Mouse (Mus musculus): ENCODE measurements around the gene Prss57. TPM values are rescaled to one million over a fixed set of nuclear protein-coding genes. Genes with fewer than 3 reads are reported as not detected.

Gene Prss57
- polyA plus RNA-seq (2015; fragmentation: Nextera tagmentation; extraction: Ambion mirVana): 7.0 and 7.1 TPM in 2 replicates

DNA sequence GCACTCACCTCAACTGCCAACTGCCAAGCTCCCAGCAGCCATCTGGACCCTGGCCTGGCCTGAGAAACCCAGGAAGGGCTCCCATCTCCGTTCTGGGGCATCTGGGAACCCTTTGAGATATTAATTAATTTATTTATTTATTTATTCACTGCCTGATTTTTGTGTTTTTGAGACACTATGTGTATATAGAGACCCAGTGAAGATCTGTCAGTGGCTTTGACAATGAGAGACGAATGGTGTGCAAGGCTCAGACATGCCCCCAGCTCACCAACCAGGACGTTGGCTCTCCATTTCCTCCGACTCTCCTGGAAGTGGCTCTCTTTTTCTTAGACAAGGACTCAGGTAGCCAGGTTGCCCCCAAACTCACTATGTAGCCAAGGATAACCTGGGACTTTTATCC lies at the start of gene Prss57:
TSS of gene Prss57 (minus strand) at position 101 of the 400 bp plus-strand sequence.
- ATAC-seq (ENCODE audit: insufficient read depth): no peak
- H3K9me3 ChIP-seq (replicated peaks): no peaks in the 10 kb centered on the region
- no peak within 1 kb of the TSS for H3K4me3 ChIP-seq (replicated peaks)
- 47% methylated on average over 4 of the region's 4 CpGs for WGBS (ENCODE audit: insufficient replicate concordance)
- peaks cover 28% of the 10 kb centered on the region for H3K4me1 ChIP-seq (replicated peaks)
- no peak within 1 kb of the TSS for H3K9ac ChIP-seq
- H3K27ac ChIP-seq (replicated peaks): no peak within 1 kb of the TSS
- H3K4me2 ChIP-seq: no peak within 1 kb of the TSS
- H3K27me3 ChIP-seq: peaks cover 23% of the 10 kb centered on the region
- no peaks in the 10 kb centered on the region for H3K36me3 ChIP-seq (replicated peaks)

- H3K9ac ChIP-seq: no peak overlapping the region
- peak overlapping the region; percentile 3; the same call in 1 of the 2 replicates for H3K27ac ChIP-seq (replicated peaks)
- H3K36me3 ChIP-seq (replicated peaks): no peaks in the 10 kb centered on the region
- WGBS (ENCODE audit: insufficient replicate concordance): 60% methylated on average over 3 of the region's 3 CpGs
- no peak overlapping the region for H3K4me2 ChIP-seq
- no peaks in the 10 kb centered on the region for H3K9me3 ChIP-seq (replicated peaks)
- H3K4me1 ChIP-seq (replicated peaks): peaks cover 10% of the 10 kb centered on the region; the same call in 1 of the 2 replicates
- no peak for ATAC-seq (ENCODE audit: insufficient read depth)
- no peak overlapping the region for H3K4me3 ChIP-seq (replicated peaks)
- 0 out of 2 replicates have a peak, but pooled peaks cover 6% of the 10 kb centered on the region for H3K27me3 ChIP-seq
Measured at GRCm38 (mm10) chr10:79840091-79840490, 49.3 kb upstream of the Prss57 start.

DNA sequence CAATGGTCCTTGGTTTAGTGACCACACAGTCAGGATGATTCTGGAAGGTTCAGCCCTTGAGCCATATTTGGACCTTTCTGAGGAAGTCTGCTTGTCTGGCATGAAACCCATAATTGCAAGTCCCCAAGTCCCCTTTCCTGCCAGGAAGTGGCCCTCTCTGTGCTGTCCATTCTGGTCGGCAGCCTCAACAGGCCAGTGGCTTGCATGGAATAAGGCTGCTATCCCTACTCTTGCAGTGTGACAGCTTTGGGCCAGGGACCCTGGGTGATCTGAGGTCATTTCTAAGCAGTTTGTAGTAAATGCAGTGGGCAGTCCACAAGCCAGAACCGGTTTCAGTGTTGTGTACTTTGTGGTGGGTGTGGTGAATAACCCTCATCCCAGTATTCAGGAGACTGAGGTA lies 47.4 kb upstream of the Prss57 start:
- Histone ChIP-seq H3K9ac (no peak overlapping the region), H3K36me3 (replicated peaks) (no peaks in the 10 kb centered on the region), H3K4me3 (replicated peaks) (no peak overlapping the region), H3K4me2 (no peak overlapping the region), H3K27me3 (0 out of 2 replicates have a peak, but pooled peaks cover 6% of the 10 kb centered on the region), H3K4me1 (replicated peaks) (peaks cover 10% of the 10 kb centered on the region; the same call in 1 of the 2 replicates), H3K9me3 (replicated peaks) (no peaks in the 10 kb centered on the region), H3K27ac (replicated peaks) (no peak overlapping the region)
- no peak for ATAC-seq (ENCODE audit: insufficient read depth)
- 32% methylated on average over 2 of the region's 2 CpGs for WGBS (ENCODE audit: insufficient replicate concordance)

DNA sequence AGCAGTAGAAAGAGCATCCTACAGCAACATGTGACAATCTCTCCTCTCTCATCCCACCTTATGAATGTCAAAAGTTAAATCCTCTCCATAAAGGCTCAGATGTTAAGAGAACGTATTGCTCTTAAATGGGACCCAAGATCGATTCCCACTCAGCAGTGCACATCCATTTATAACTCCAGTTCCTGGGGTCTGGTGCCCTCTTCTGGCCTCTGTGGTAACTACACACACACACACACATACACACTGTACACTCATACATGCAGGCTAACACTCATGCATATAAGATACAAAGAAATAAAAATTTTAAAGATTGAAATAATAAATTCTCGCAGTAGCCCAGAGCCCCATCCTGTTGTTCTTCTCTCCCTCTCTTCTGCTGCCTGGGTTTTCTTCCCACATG lies 46.2 kb upstream of the Prss57 start:
- Histone ChIP-seq H3K4me2 (no peak overlapping the region), H3K4me3 (replicated peaks) (no peak overlapping the region), H3K27me3 (0 out of 2 replicates have a peak, but pooled peaks cover 6% of the 10 kb centered on the region), H3K36me3 (replicated peaks) (no peaks in the 10 kb centered on the region), H3K4me1 (replicated peaks) (peaks cover 10% of the 10 kb centered on the region; the same call in 1 of the 2 replicates), H3K9ac (no peak overlapping the region), H3K9me3 (replicated peaks) (no peaks in the 10 kb centered on the region), H3K27ac (replicated peaks) (no peak overlapping the region)
- WGBS (ENCODE audit: insufficient replicate concordance): 89% methylated on average over 3 of the region's 3 CpGs
- no peak for ATAC-seq (ENCODE audit: insufficient read depth)

- H3K27me3 ChIP-seq: no peaks in the 10 kb centered on the region; the same call in 1 of the 2 replicates
- ATAC-seq (ENCODE audit: insufficient read depth): peak; percentile 35; the same call in 1 of the 2 replicates
- no peaks in the 10 kb centered on the region for H3K4me1 ChIP-seq (replicated peaks)
- no peaks in the 10 kb centered on the region for H3K36me3 ChIP-seq (replicated peaks)
- no peak overlapping the region for H3K4me2 ChIP-seq
- 23% methylated on average over 9 of the region's 9 CpGs for WGBS (ENCODE audit: insufficient replicate concordance)
- H3K9ac ChIP-seq: no peak overlapping the region
- H3K27ac ChIP-seq (replicated peaks): no peak overlapping the region
- no peaks in the 10 kb centered on the region for H3K9me3 ChIP-seq (replicated peaks)
- H3K4me3 ChIP-seq (replicated peaks): no peak overlapping the region
Measured at GRCm38 (mm10) chr10:79834769-79835398, 44.1 kb upstream of the Prss57 start.

DNA sequence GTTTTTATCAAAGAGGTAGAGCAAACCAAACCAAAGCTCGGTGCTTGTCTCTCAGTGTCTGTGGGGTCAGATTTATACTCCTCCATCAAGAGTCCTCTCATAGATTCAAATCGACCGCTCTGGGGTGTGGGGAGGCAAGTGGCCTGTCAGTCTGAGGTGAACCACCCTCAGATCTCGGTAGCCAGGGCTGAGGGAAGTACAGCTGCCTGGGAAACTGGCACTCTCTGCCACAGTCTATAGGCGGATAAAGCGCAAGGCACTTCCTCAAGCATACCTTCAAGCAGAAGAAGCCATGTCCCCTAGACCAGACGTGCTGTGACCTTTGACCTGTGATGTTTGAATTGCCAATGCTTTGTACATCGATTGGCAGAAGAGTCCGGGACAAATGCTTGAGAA lies 42.0 kb upstream of the Prss57 start:
- H3K4me2 ChIP-seq: no peak overlapping the region
- H3K4me3 ChIP-seq (replicated peaks): no peak overlapping the region
- no peak overlapping the region for H3K9ac ChIP-seq
- H3K27me3 ChIP-seq: no peaks in the 10 kb centered on the region; the same call in 1 of the 2 replicates
- H3K9me3 ChIP-seq (replicated peaks): no peaks in the 10 kb centered on the region
- H3K27ac ChIP-seq (replicated peaks): no peak overlapping the region
- no peaks in the 10 kb centered on the region for H3K36me3 ChIP-seq (replicated peaks)
- no peak for ATAC-seq (ENCODE audit: insufficient read depth)
- no peaks in the 10 kb centered on the region for H3K4me1 ChIP-seq (replicated peaks)
- WGBS (ENCODE audit: insufficient replicate concordance): 47% methylated on average over 9 of the region's 9 CpGs

GRCm38 (mm10) chr10:79832026-79832785 lies 41.4 kb upstream of the Prss57 start:
- Histone ChIP-seq H3K4me1 (replicated peaks) (no peaks in the 10 kb centered on the region), H3K9ac (no peak overlapping the region), H3K27me3 (no peaks in the 10 kb centered on the region; the same call in 1 of the 2 replicates), H3K9me3 (replicated peaks) (no peaks in the 10 kb centered on the region), H3K4me3 (replicated peaks) (no peak overlapping the region), H3K4me2 (no peak overlapping the region), H3K36me3 (replicated peaks) (no peaks in the 10 kb centered on the region), H3K27ac (replicated peaks) (no peak overlapping the region)
- ATAC-seq (ENCODE audit: insufficient read depth): no peak
- 48% methylated on average over 7 of the region's 7 CpGs for WGBS (ENCODE audit: insufficient replicate concordance)

- 57% methylated on average over 3 of the region's 3 CpGs for WGBS (ENCODE audit: insufficient replicate concordance)
- Histone ChIP-seq H3K9me3 (replicated peaks) (no peaks in the 10 kb centered on the region), H3K27me3 (no peaks in the 10 kb centered on the region; the same call in 1 of the 2 replicates), H3K27ac (replicated peaks) (no peak overlapping the region), H3K36me3 (replicated peaks) (no peaks in the 10 kb centered on the region), H3K4me3 (replicated peaks) (no peak overlapping the region), H3K9ac (no peak overlapping the region), H3K4me2 (no peak overlapping the region), H3K4me1 (replicated peaks) (no peaks in the 10 kb centered on the region)
- no peak for ATAC-seq (ENCODE audit: insufficient read depth)
Measured at GRCm38 (mm10) chr10:79831583-79831982, 40.8 kb upstream of the Prss57 start.

DNA sequence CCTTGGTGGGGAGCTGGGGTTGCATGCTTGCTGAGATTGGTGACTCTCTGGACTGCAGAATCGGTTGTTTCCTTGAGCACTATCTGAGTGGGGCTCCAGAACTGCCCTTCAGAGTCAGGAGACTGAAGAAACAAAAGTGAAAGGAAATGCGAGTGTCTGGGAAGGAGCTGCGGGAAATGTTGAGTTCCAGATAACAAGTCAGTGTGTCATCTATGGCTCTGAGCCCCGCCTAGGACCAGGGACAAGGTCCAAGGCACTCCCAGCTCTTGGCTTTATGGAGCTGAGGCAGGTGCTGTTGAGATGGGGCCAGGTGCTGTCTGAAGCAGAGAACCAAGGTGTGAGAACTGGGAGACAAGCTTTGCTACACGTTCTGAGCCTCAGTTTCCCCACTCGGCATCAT lies 33.7 kb upstream of the Prss57 start:
- H3K4me3 ChIP-seq (replicated peaks): no peak overlapping the region
- peaks cover 24% of the 10 kb centered on the region for H3K4me1 ChIP-seq (replicated peaks)
- no peak overlapping the region for H3K9ac ChIP-seq

DNA sequence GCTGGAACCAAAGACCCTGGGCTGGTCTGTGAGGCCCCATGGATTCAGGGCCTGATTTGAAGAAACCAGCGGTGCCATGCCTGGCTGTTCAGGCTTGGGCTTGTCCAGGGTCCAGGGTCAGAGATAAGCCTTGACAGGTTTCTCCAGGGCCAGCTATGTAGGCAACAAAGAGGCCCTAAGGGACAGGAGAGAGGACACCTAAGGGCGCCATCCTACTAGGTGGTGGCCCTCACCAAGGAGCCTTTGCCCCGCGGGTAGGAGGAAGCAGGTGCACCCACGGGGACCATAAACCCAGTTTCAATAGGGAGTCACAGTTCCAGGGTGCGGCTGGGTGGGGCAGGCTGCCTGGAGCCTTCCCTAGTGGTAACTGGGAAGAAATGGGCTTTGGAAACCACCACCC lies 32.2 kb upstream of the Prss57 start:
- ATAC-seq (ENCODE audit: insufficient read depth): no peak
- H3K9me3 ChIP-seq (replicated peaks): no peaks in the 10 kb centered on the region
- no peaks in the 10 kb centered on the region for H3K36me3 ChIP-seq (replicated peaks)
- no peak overlapping the region for H3K4me3 ChIP-seq (replicated peaks)
- no peak overlapping the region for H3K27ac ChIP-seq (replicated peaks)
- H3K27me3 ChIP-seq: no peaks in the 10 kb centered on the region
- WGBS (ENCODE audit: insufficient replicate concordance): 52% methylated on average over 6 of the region's 6 CpGs
- peaks cover 24% of the 10 kb centered on the region for H3K4me1 ChIP-seq (replicated peaks)
- H3K4me2 ChIP-seq: no peak overlapping the region
- no peak overlapping the region for H3K9ac ChIP-seq

More for the DNA sequence above, 33.7 kb upstream of the Prss57 start:
- whole genome bisulfite sequencing (ENCODE audit: insufficient replicate concordance): 24% methylated on average over 6 of the region's 6 CpGs
- H3K27me3 ChIP-seq: no peaks in the 10 kb centered on the region
- no peak overlapping the region for H3K27ac ChIP-seq (replicated peaks)
- ATAC-seq (ENCODE audit: insufficient read depth): no peak
- peak overlapping the region; percentile 36; the same call in 1 of the 2 replicates for H3K4me2 ChIP-seq
- H3K9me3 ChIP-seq (replicated peaks): no peaks in the 10 kb centered on the region
- H3K36me3 ChIP-seq (replicated peaks): no peaks in the 10 kb centered on the region

DNA sequence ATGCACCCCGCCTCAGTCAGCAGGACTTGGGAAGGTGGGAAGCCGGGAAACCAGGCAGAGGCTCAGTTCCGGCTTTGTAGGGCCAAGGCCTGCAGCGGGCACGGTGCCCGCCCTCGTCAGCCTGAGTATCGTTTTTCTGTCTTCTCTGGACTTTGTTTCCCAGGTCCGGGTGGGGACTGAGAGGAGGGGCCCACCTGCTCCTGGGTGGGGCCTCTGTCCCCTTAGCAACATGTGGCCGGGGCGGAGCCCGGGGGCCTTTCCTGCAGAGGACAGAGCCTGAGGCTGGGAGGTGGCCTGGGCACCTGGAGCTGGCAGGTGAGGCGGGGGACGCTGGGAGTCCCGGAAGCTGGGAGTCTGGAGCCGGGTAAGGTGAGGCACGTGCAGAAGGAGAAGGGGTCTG lies 31.6 kb upstream of the Prss57 start:
- no peak overlapping the region for H3K27ac ChIP-seq (replicated peaks)
- no peak for ATAC-seq (ENCODE audit: insufficient read depth)
- H3K9me3 ChIP-seq (replicated peaks): no peaks in the 10 kb centered on the region
- peak overlapping the region; percentile 23; the same call in 1 of the 2 replicates for H3K4me2 ChIP-seq
- H3K36me3 ChIP-seq (replicated peaks): no peaks in the 10 kb centered on the region
- H3K9ac ChIP-seq: no peak overlapping the region
- 61% methylated on average over 17 of the region's 17 CpGs for WGBS (ENCODE audit: insufficient replicate concordance)
- H3K27me3 ChIP-seq: no peaks in the 10 kb centered on the region
- H3K4me3 ChIP-seq (replicated peaks): no peak overlapping the region
- peaks cover 24% of the 10 kb centered on the region for H3K4me1 ChIP-seq (replicated peaks)
